Mouse (Mus musculus) kidney, adult 2 months (tissue): ENCODE data around the gene Mark2.

Experiments
- CTCF ChIP-seq: fragments of 200-500 bp; conservative IDR thresholded peaks from 2 replicates; pipeline ENCODE4 v1.5.1; 2011; ENCODE audit warnings: low read depth, mild to moderate bottlenecking, control low read depth, low read length, moderate library complexity, mixed read lengths; ENCODE audit not compliant: insufficient read depth, insufficient read length
- POLR2A ChIP-seq: fragments of 200-500 bp; IDR thresholded peaks from one replicate; pipeline ENCODE4 v1.6.1; 2011; ENCODE audit warnings: low read depth, low read length, control low read depth

- TF ChIP-seq CTCF (no peak), POLR2A (no peak)
Measured at GRCm38 (mm10) chr19:7337781-7338342, 3.8 kb downstream of the Mark2 start.
